Mouse (Mus musculus) liver, embryonic 14.5 days (tissue): Measurements from ENCODE around the gene Ntm.

Experiments
- CTCF ChIP-seq: IDR thresholded peaks from 2 replicates; pipeline ENCODE4 v1.5.1; 2016; ENCODE audit warnings: antibody characterized with exemption, low read depth, control low read depth
- EP300 ChIP-seq: IDR thresholded peaks from 2 replicates; pipeline ENCODE4 v1.6.1; 2016; ENCODE audit warnings: antibody characterized with exemption, low read depth

GRCm38 (mm10) chr9:29115337-29115736, 847.6 kb downstream of the Ntm start:
- TF ChIP-seq CTCF (no peak), EP300 (no peak)
